Mouse (Mus musculus) small intestine, adult 2 months (tissue): ENCODE measurements around the gene Sufu.

Source experiments
- CTCF ChIP-seq: fragments of 200-500 bp; IDR thresholded peaks from 2 replicates; pipeline ENCODE4 v1.5.1; 2012; ENCODE audit warnings: low read depth, mild to moderate bottlenecking, control low read depth, inconsistent platforms, low read length, moderate library complexity, mixed read lengths; ENCODE audit not compliant: insufficient replicate concordance, insufficient read length; ENCODE audit errors: extremely low read depth
- POLR2A ChIP-seq: fragments of 200-500 bp; IDR thresholded peaks from 2 replicates; pipeline ENCODE4 v1.6.1; 2012; ENCODE audit warnings: low read depth, mild to moderate bottlenecking, control low read depth, inconsistent platforms, low read length, moderate library complexity

DNA sequence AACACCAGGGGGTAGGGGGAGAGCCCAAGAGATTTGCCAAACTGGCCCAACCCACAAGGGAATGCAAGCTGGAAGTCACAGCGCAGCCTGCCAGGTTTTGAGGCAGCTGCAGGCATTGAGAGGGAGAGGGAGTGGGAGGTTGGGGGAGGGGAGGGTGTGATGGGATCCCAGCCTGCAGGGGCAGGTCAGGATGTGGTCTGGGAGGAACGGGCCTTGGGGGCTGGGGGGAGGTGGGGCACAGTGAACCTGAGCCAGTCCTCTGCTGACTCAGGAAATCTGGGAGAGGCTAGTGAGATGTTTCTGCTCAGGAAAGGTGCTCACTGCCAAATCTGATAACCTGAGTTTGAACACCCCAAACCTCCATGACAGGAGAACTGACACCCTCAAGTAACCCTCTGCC lies 93.9 kb downstream of the Sufu start:
- TF ChIP-seq POLR2A (no peak), CTCF (no peak)
